Mouse (Mus musculus) heart, postnatal 0 days (tissue): ENCODE measurements around the gene Gm17268. TPM values are rescaled to one million over a fixed set of nuclear protein-coding genes. Genes with fewer than 3 reads are reported as not detected.

ENCODE experiments used
- ATAC-seq: fragments of 200-750 bp; cut with Nextera tagmentation; 2 replicates; pipeline ENCODE4 v1.8.0; 2017; ENCODE audit warnings: low read depth, moderate number of reproducible peaks, moderate library complexity; ENCODE audit not compliant: insufficient read depth
- DNase-seq: peaks from one replicate; pipeline ENCODE4 v3.0.0-alpha.2; 2016; ENCODE audit warnings: low spot score
- H3K27ac ChIP-seq: fragments of 300-500 bp; sonication (generic); 2 replicates; pipeline ENCODE4 v1.5.1; 2014; ENCODE audit warnings: low read depth, mild to moderate bottlenecking
- H3K27me3 ChIP-seq: fragments of 300-500 bp; sonication (generic); 2 replicates; pipeline ENCODE4 v1.6.1; 2014; ENCODE audit warnings: low read length, mixed read lengths; ENCODE audit not compliant: control insufficient read depth, insufficient read depth
- H3K36me3 ChIP-seq: fragments of 300-500 bp; sonication (generic); replicated peaks from 2 replicates; pipeline ENCODE4 v1.6.1; 2014; ENCODE audit warnings: low read length, mixed read lengths; ENCODE audit not compliant: control insufficient read depth, insufficient read depth
- H3K4me1 ChIP-seq: fragments of 300-500 bp; sonication (generic); 2 replicates; pipeline ENCODE4 v1.6.1; 2014; ENCODE audit warnings: antibody characterized with exemption; ENCODE audit not compliant: control insufficient read depth, insufficient read depth
- H3K4me2 ChIP-seq: fragments of 300-500 bp; sonication (generic); 2 replicates; pipeline ENCODE4 v1.6.1; 2014; ENCODE audit warnings: low read depth, mild to moderate bottlenecking, low read length, moderate library complexity
- H3K4me3 ChIP-seq: fragments of 300-500 bp; sonication (generic); 2 replicates; pipeline ENCODE4 v1.5.1; 2014; ENCODE audit warnings: low read depth, low read length
- H3K9ac ChIP-seq: fragments of 300-500 bp; sonication (generic); replicated peaks from 2 replicates; pipeline ENCODE4 v1.6.1; 2014; ENCODE audit warnings: low read depth, low read length, mixed read lengths
- H3K9me3 ChIP-seq: fragments of 300-500 bp; sonication (generic); replicated peaks from 2 replicates; pipeline ENCODE4 v1.6.1; 2016; ENCODE audit warnings: low read length; ENCODE audit not compliant: control insufficient read depth
- CTCF ChIP-seq: IDR thresholded peaks from 2 replicates; pipeline ENCODE4 v1.5.1; 2016; ENCODE audit warnings: antibody characterized with exemption, control low read depth, low read depth
- EP300 ChIP-seq: IDR thresholded peaks from 2 replicates; pipeline ENCODE4 v1.6.1; 2016; ENCODE audit warnings: antibody characterized with exemption, low read depth
- WGBS: fragments of 180-500 bp; shearing (Covaris S2); extraction: QIAGEN DNeasy Blood & Tissue Kit; methylation state at CpG from one replicate; pipeline ENCODE4 v1.1.7; 2014; 5-methylcytosine and 5-hydroxymethylcytosine counted together
- polyA plus RNA-seq: library from polyadenylated mRNA; unstranded; fragments of >200 nt; fragmentation: Nextera tagmentation; extraction: Ambion mirVana; gene quantifications from 2 replicates; pipeline ENCODE4 v1.2.1, GENCODE M21; 2015
- total RNA-seq: library from RNA; depleted of rRNA; stranded (reverse); fragments of >200 nt; gene quantifications from 2 replicates; pipeline ENCODE4 v1.2.3, GENCODE M21; 2014; ENCODE audit warnings: low replicate concordance; rRNA removed

The Gm17268 gene
- not detected in 2 replicates for total RNA-seq
- polyA plus RNA-seq, result not detected in 2 replicates

DNA sequence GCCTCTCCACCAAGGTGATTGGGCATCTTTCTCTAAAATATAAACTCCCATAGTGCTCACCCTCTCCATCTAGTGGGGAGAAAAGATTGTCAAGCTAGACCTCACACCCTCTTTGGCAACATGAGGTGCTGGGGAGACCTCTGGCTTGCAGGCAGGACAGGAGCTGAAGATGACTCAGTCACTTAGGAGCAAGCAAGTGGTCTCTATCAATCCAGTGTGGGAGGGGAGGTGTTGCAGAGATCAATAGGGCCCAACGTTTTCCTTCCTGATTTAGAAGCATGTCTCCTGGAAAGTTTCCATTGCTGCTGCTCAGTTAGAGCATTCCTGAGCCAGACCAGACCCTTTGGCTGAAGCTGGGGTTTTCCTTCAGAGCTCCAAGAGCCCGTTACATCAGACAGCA, at the start of gene Gm17268:
Gene Gm17268, minus strand, starts transcription at position 28 of the 400 bp plus-strand sequence.
- Histone ChIP-seq H3K9me3 (no peaks in the 10 kb centered on the region), H3K27me3 (no peaks in the 10 kb centered on the region), H3K36me3 (no peaks in the 10 kb centered on the region), H3K9ac (no peak within 1 kb of the TSS), H3K4me2 (no peak within 1 kb of the TSS), H3K27ac (no peak within 1 kb of the TSS), H3K4me1 (no peaks in the 10 kb centered on the region), H3K4me3 (no peak within 1 kb of the TSS)
- ATAC-seq, result no peak
- DNase-seq, result peak; percentile 43
- 5% methylated on average over 2 of the region's 2 CpGs for WGBS
- TF ChIP-seq CTCF, result no peak
- no peak for TF ChIP-seq EP300

- DNase-seq, result no peak
- no peak for ATAC-seq
Measured at GRCm38 (mm10) chr11:82084360-82084759, 46.0 kb upstream of the Gm17268 start.

GRCm38 (mm10) chr11:82080865-82081264, 42.5 kb upstream of the Gm17268 start:
- Histone ChIP-seq H3K9me3 (no peaks in the 10 kb centered on the region), H3K27me3 (no peaks in the 10 kb centered on the region), H3K36me3 (no peaks in the 10 kb centered on the region), H3K9ac (no peak overlapping the region), H3K4me3 (no peak overlapping the region), H3K4me2 (no peak overlapping the region), H3K4me1 (no peaks in the 10 kb centered on the region), H3K27ac (no peak overlapping the region)
- WGBS, result 51% methylated on average over 3 of the region's 3 CpGs
- TF ChIP-seq CTCF, result no peak
- ATAC-seq (no peak), DNase-seq (no peak)

More at GRCm38 (mm10) chr11:82084360-82084759, 46.0 kb upstream of the Gm17268 start:
- TF ChIP-seq CTCF (no peak), EP300 (no peak)
- no peak overlapping the region for H3K4me3 ChIP-seq
- H3K27ac ChIP-seq, result no peak overlapping the region
- WGBS, result 82% methylated on average over 3 of the region's 3 CpGs
- H3K9ac ChIP-seq, result no peak overlapping the region
- H3K9me3 ChIP-seq, result no peaks in the 10 kb centered on the region
- H3K27me3 ChIP-seq, result no peaks in the 10 kb centered on the region
- H3K36me3 ChIP-seq, result no peaks in the 10 kb centered on the region
- H3K4me2 ChIP-seq, result no peak overlapping the region
- H3K4me1 ChIP-seq, result no peaks in the 10 kb centered on the region

GRCm38 (mm10) chr11:82078136-82078730, 39.9 kb upstream of the Gm17268 start:
- no peak overlapping the region for H3K4me2 ChIP-seq
- H3K9me3 ChIP-seq, result no peaks in the 10 kb centered on the region
- H3K9ac ChIP-seq, result no peak overlapping the region
- no peak for TF ChIP-seq CTCF
- TF ChIP-seq EP300, result no peak
- H3K27me3 ChIP-seq, result no peaks in the 10 kb centered on the region
- H3K4me1 ChIP-seq, result no peaks in the 10 kb centered on the region
- no peak overlapping the region for H3K27ac ChIP-seq
- no peak overlapping the region for H3K4me3 ChIP-seq
- ATAC-seq, result no peak
- H3K36me3 ChIP-seq, result no peaks in the 10 kb centered on the region
- no peak for DNase-seq

DNA sequence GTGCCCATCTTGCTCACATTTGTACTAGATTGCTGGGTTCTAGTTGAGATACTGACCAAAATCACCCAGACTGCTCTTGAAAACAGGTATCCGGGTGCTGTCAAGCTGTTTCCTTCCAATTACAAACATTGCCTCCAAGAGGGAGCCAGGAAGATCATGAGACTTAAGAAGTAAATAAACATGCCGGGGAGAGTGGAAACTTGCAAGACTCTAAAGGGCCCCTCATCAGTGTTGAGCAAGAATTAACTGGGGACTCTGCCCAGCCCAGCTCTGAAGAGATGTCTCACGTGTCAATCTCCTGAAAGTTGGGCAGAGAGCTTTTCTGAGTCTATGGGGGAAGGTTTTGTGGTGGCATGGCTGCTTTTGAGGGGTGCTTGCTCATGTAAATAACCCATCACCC, 38.7 kb upstream of the Gm17268 start:
- 58% methylated on average over 3 of the region's 3 CpGs for WGBS
- Histone ChIP-seq H3K4me1 (no peaks in the 10 kb centered on the region), H3K27ac (no peak overlapping the region), H3K9ac (no peak overlapping the region), H3K4me3 (no peak overlapping the region), H3K4me2 (no peak overlapping the region), H3K36me3 (no peaks in the 10 kb centered on the region), H3K9me3 (no peaks in the 10 kb centered on the region), H3K27me3 (no peaks in the 10 kb centered on the region)
- ATAC-seq, result no peak
- no peak for DNase-seq
- TF ChIP-seq CTCF (no peak), EP300 (no peak)

DNA sequence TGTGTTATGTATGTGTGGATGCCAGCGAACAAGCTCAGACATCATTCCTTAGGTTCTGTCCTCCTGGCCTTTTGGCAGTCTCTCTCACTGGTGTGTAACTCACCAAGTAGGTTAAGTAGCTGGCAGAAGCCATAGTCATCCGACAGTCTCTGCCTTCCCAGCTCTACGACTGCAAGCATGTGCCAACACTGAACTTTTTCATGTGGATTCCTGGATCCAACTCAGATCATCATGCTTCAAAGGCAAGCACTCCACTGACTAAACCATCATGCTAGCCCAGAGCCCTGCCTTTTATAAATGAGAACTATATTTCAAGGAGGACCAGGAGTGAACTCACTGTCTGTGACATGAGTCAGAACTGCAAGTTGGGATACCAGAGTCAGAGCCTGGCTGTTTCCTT, 35.3 kb upstream of the Gm17268 start:
- 69% methylated on average over 3 of the region's 3 CpGs for WGBS
- TF ChIP-seq CTCF, result no peak
- no peak for TF ChIP-seq EP300
- no peak for DNase-seq
- H3K4me3 ChIP-seq, result no peak overlapping the region
- no peak overlapping the region for H3K27ac ChIP-seq
- H3K36me3 ChIP-seq, result no peaks in the 10 kb centered on the region
- H3K4me2 ChIP-seq, result no peak overlapping the region
- no peak overlapping the region for H3K9ac ChIP-seq
- H3K27me3 ChIP-seq, result no peaks in the 10 kb centered on the region
- no peaks in the 10 kb centered on the region for H3K4me1 ChIP-seq
- no peak for ATAC-seq
- H3K9me3 ChIP-seq, result no peaks in the 10 kb centered on the region
